In the genomic region with DNA sequence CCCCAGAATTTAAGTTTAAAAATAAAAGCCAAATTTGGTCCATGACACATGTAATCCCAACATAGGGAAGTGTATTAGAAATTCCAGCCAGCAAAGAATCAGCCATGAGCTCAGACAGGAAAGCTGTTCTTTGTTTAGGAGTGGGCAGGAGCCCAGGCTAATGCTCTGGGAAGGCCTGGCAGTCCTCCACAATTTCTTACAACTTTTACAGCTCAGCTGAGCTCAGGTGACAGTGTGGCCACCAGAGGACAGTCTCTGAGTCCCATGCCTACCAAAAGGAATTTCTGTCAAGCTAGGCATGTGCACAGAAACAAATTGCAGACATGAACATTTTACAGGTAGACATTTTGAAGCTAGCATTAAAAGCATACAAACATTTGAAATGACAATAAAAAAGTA, we compare ENCODE assay signal across 12 mouse cellular contexts.
DNase-seq lines count a peak whose midpoint lies in the region; ATAC-seq and TF ChIP-seq lines count a peak whose summit lies in the region.
"Had no signal": no experiment of that assay in that cellular context is flagged by ENCODE, and none has a peak within 500 bp of the region (broad histone marks: within the 10 kb centered on the region; RNA-seq: fewer than 3 reads in every experiment).

No protein-coding gene starts in this region.

- no peak for TF ChIP-seq POLR2A in heart, adult 2 months (IDR thresholded peaks at IDR 0.05; ENCODE audit: insufficient read depth, low read depth, low read length)

- no peak overlapping the region for H3K4me2 ChIP-seq in midbrain, embryonic 15.5 days
- H3K4me2 ChIP-seq in midbrain, embryonic 14.5 days (ENCODE audit: low read length), result no peak overlapping the region
- no peak overlapping the region for H3K4me2 ChIP-seq in stomach, postnatal 0 days (replicated peaks; ENCODE audit: low read depth)

- no peak overlapping the region for H3K9ac ChIP-seq in heart, adult 2 months (ENCODE audit: low read depth, low read length)
- no peak overlapping the region for H3K9ac ChIP-seq in midbrain, embryonic 15.5 days
- H3K9ac ChIP-seq in midbrain, embryonic 14.5 days (replicated peaks; ENCODE audit: low read length), result no peak overlapping the region
- H3K9ac ChIP-seq in stomach, postnatal 0 days (ENCODE audit: low read length), result no peak overlapping the region

- peaks cover 27% of the 10 kb centered on the region for H3K4me1 ChIP-seq in heart, adult 2 months (ENCODE audit: control insufficient read depth, insufficient read depth, low read length)
- H3K4me1 ChIP-seq in midbrain, embryonic 15.5 days, result peaks cover 8% of the 10 kb centered on the region; the same call in 1 of the 2 replicates
- H3K4me1 ChIP-seq in midbrain, embryonic 14.5 days (ENCODE audit: control insufficient read depth, insufficient read depth, low read length), result 0 out of 2 replicates have a peak, but pooled peaks cover 3% of the 10 kb centered on the region
- no peaks in the 10 kb centered on the region for H3K4me1 ChIP-seq in stomach, postnatal 0 days (replicated peaks; ENCODE audit: control insufficient read depth, insufficient read depth)

- peaks cover 10% of the 10 kb centered on the region for H3K36me3 ChIP-seq in heart, adult 2 months (ENCODE audit: control insufficient read depth, insufficient read depth, low read length)
- H3K36me3 ChIP-seq in midbrain, embryonic 15.5 days (replicated peaks), result no peaks in the 10 kb centered on the region; the same call in 1 of the 2 replicates
- peaks cover 32% of the 10 kb centered on the region for H3K36me3 ChIP-seq in midbrain, embryonic 14.5 days (ENCODE audit: control insufficient read depth, insufficient read depth, low read length)
- H3K36me3 ChIP-seq in stomach, postnatal 0 days (ENCODE audit: control insufficient read depth, insufficient read depth, low read length), result no peaks in the 10 kb centered on the region

- H3K9me3 ChIP-seq in midbrain, embryonic 15.5 days, result no peaks in the 10 kb centered on the region
- no peaks in the 10 kb centered on the region for H3K9me3 ChIP-seq in midbrain, embryonic 14.5 days (ENCODE audit: control insufficient read depth, low read length)
- H3K9me3 ChIP-seq in stomach, postnatal 0 days (ENCODE audit: control insufficient read depth, low read length), result no peaks in the 10 kb centered on the region

- peak in 1 of 2 experiments; percentile 60 for DNase-seq in heart, adult 2 months
- DNase-seq in heart, postnatal 36 days, result no peak
- DNase-seq in midbrain, embryonic 14.5 days, result no peak
- DNase-seq in heart, postnatal 10 days, result peak; percentile 67 to 70
- no peak for DNase-seq in stomach, postnatal 0 days (ENCODE audit: low spot score)
- DNase-seq in adrenal gland, adult 2 months, result no peak
- DNase-seq: cerebellum, adult 11 months; spleen, adult 18-20 months; thymus, postnatal 4 days had no signal

- peak; percentile 64 for TF ChIP-seq CTCF in heart, adult 2 months (IDR thresholded peaks at IDR 0.05)
- peak; percentile 53 for TF ChIP-seq CTCF in stomach, postnatal 0 days (IDR thresholded peaks at IDR 0.05; ENCODE audit: low read depth)

- no peaks in the 10 kb centered on the region for H3K27me3 ChIP-seq in heart, adult 2 months (ENCODE audit: control insufficient read depth, insufficient read depth, low read length)
- no peaks in the 10 kb centered on the region for H3K27me3 ChIP-seq in midbrain, embryonic 15.5 days (replicated peaks)
- H3K27me3 ChIP-seq in midbrain, embryonic 14.5 days (ENCODE audit: control insufficient read depth, insufficient read depth, low read length), result no peaks in the 10 kb centered on the region
- no peaks in the 10 kb centered on the region for H3K27me3 ChIP-seq in stomach, postnatal 0 days (ENCODE audit: control insufficient read depth, insufficient read depth, low read length)

- no peak overlapping the region for H3K4me3 ChIP-seq in heart, adult 2 months
- H3K4me3 ChIP-seq in midbrain, embryonic 15.5 days, result no peak overlapping the region
- H3K4me3 ChIP-seq in midbrain, embryonic 14.5 days (replicated peaks; ENCODE audit: low read depth, low read length), result no peak overlapping the region
- H3K4me3 ChIP-seq in stomach, postnatal 0 days (ENCODE audit: low read depth, low read length), result no peak overlapping the region

- no peak for ATAC-seq in midbrain, embryonic 15.5 days (replicated peaks)
- no peak for ATAC-seq in midbrain, embryonic 14.5 days (ENCODE audit: low FRiP score, low TSS enrichment)
- no peak for ATAC-seq in stomach, postnatal 0 days (ENCODE audit: low FRiP score, low TSS enrichment)
- ATAC-seq in frontal cortex, adult (ENCODE audit: low TSS enrichment), result no peak
- ATAC-seq: activated CD4-positive, CD25-positive, alpha-beta regulatory T cell, adult 4 months had no signal

- intact Hi-C loops in heart, adult 2 months (cut with DNase I), result loop anchor here (1.0 to 5.0 kb wide), 3 partner anchors 22 to 72 kb away; no protein-coding TSS in a partner anchor
- intact Hi-C loops in heart, postnatal 36 days (cut with DNase I), result loop anchor here (2.0 kb wide), 1 partner anchor 38 kb away; no protein-coding TSS in a partner anchor
- intact Hi-C loops in heart, postnatal 10 days (cut with DNase I), result loop anchor here (2.0 to 5.0 kb wide), 2 partner anchors 74 to 157 kb away; no protein-coding TSS in a partner anchor

- H3K27ac ChIP-seq in heart, adult 2 months, result peak overlapping the region; percentile 69
- H3K27ac ChIP-seq in midbrain, embryonic 15.5 days, result 0 out of 2 replicates have a peak overlapping the region, but pooled peaks have one; percentile 24
- no peak overlapping the region for H3K27ac ChIP-seq in midbrain, embryonic 14.5 days (replicated peaks; ENCODE audit: low read depth, low read length)
- H3K27ac ChIP-seq in stomach, postnatal 0 days (replicated peaks), result no peak overlapping the region

- no peaks in the 10 kb centered on the region; the same call in 1 of the 2 replicates for H3K79me2 ChIP-seq in heart, adult 2 months (replicated peaks; ENCODE audit: control insufficient read depth, insufficient read depth, low read length)

- peak; percentile 68 for TF ChIP-seq EP300 in heart, adult 2 months (IDR thresholded peaks at IDR 0.05; ENCODE audit: insufficient read depth, low read depth, low read length)
- no peak for TF ChIP-seq EP300 in stomach, postnatal 0 days (optimal IDR thresholded peaks at IDR 0.05)

Comparison
In these comparisons a context has a peak if more than half of its experiments do, and no peak if none do; other contexts are left out.
1. DNase-seq: peak in heart, postnatal 10 days (2 of 2); none in heart, postnatal 36 days (0 of 2), midbrain, embryonic 14.5 days (single experiment), stomach, postnatal 0 days (single experiment) and adrenal gland, adult 2 months (single experiment).
2. H3K27ac ChIP-seq: peak in heart, adult 2 months (single experiment) and midbrain, embryonic 15.5 days (single experiment); none in midbrain, embryonic 14.5 days (single experiment) and stomach, postnatal 0 days (single experiment).